7 mouse cellular contexts compared by ENCODE assay signal in genomic region chr14:51090077-51090781, GRCm38 (mm10). TPM values are rescaled to one million over a fixed set of nuclear protein-coding genes. Genes with fewer than 3 reads are reported as not detected.
DNase-seq lines count a peak whose midpoint lies in the region; ATAC-seq lines count a peak whose summit lies in the region.

No protein-coding gene starts in this region.

- no peaks in the 10 kb centered on the region for H3K9me3 ChIP-seq in intestine, embryonic 16.5 days (ENCODE audit: control insufficient read depth, low read length)
- no peaks in the 10 kb centered on the region for H3K9me3 ChIP-seq in midbrain, embryonic 10.5 days (replicated peaks)

- peak; percentile 46 for ATAC-seq in intestine, embryonic 16.5 days

- H3K36me3 ChIP-seq in intestine, embryonic 16.5 days (ENCODE audit: control insufficient read depth, insufficient read depth, low read length), result no peaks in the 10 kb centered on the region
- H3K36me3 ChIP-seq in midbrain, embryonic 10.5 days, result no peaks in the 10 kb centered on the region

- H3K27me3 ChIP-seq in intestine, embryonic 16.5 days (replicated peaks; ENCODE audit: control insufficient read depth, insufficient read depth, low read length), result no peaks in the 10 kb centered on the region
- peaks cover 25% of the 10 kb centered on the region for H3K27me3 ChIP-seq in midbrain, embryonic 10.5 days (ENCODE audit: low read depth, poor library complexity, severe bottlenecking)

- peak overlapping the region; percentile 75 for H3K4me3 ChIP-seq in intestine, embryonic 16.5 days (ENCODE audit: low read length)
- peak overlapping the region; percentile 67 for H3K4me3 ChIP-seq in midbrain, embryonic 10.5 days

- peak overlapping the region; percentile 73 for H3K9ac ChIP-seq in intestine, embryonic 16.5 days (ENCODE audit: low read depth, low read length)

- H3K4me2 ChIP-seq in intestine, embryonic 16.5 days (ENCODE audit: low read depth, low read length), result peak overlapping the region; percentile 70

- H3K27ac ChIP-seq in intestine, embryonic 16.5 days (ENCODE audit: low read length), result peak overlapping the region; percentile 85
- H3K27ac ChIP-seq in midbrain, embryonic 10.5 days (replicated peaks), result peak overlapping the region; percentile 84

- under 1% methylated on average over 27 of the region's 27 CpGs for WGBS in intestine, embryonic 16.5 days
- under 1% methylated on average over 27 of the region's 27 CpGs for WGBS in midbrain, embryonic 10.5 days

- DNase-seq in adrenal gland, adult 18-20 months (ENCODE audit: low spot score in 2 of 2), result peak; percentile 85 to 92
- peak; percentile 96 for DNase-seq in embryo, embryonic 10.5 days (ENCODE audit: low spot score)
- peak; percentile 75 for DNase-seq in gastrocnemius, postnatal 25 days
- DNase-seq in left cerebral cortex, postnatal 36 days (ENCODE audit: low spot score in 2 of 2), result peak; percentile 76 to 83
- DNase-seq in midbrain, embryonic 10.5 days (ENCODE audit: low spot score), result peak; percentile 86
- DNase-seq in skeletal muscle tissue, adult 2 months (ENCODE audit: low read depth, low spot score), result peak; percentile 85

- intact Hi-C loops in left cerebral cortex, postnatal 36 days (cut with DNase I), result loop anchor here (10.0 kb wide), 1 partner anchor 1165 kb away; the partner anchor contains the start of gene Chd8

- H3K4me1 ChIP-seq in intestine, embryonic 16.5 days (ENCODE audit: control insufficient read depth, insufficient read depth, low read length), result peaks cover 13% of the 10 kb centered on the region; the same call in 1 of the 2 replicates
- H3K4me1 ChIP-seq in midbrain, embryonic 10.5 days, result peaks cover 7% of the 10 kb centered on the region; the same call in 1 of the 2 replicates

RNA-seq across cellular contexts. Expression of gene Rnase4, which starts 0.6 kb away (rescaled TPM):
- 10 to 100 TPM; 44.8 to 61.9 TPM for total RNA-seq in adrenal gland, adult 18-20 months (2021)
- total RNA-seq in gastrocnemius, postnatal 25 days (2021), result 10 to 100 TPM; 30.5 to 40.6 TPM
- polyA plus RNA-seq in intestine, embryonic 16.5 days (2015; fragmentation: Nextera tagmentation; extraction: Ambion mirVana), result 288 and 336 TPM in 2 replicates
- 10 to 100 TPM; 17.8 to 19.3 TPM for total RNA-seq in left cerebral cortex, postnatal 36 days (2021)
- 8.2 and 9.5 TPM in 2 replicates for polyA plus RNA-seq in midbrain, embryonic 10.5 days (2016; fragmentation: Nextera tagmentation; extraction: Ambion mirVana)

RNA-seq across cellular contexts. Expression of gene Ang, which starts 0.7 kb away (rescaled TPM):
- 1 to 10 TPM; 4.9 to 9.2 TPM for total RNA-seq in adrenal gland, adult 18-20 months (2021)
- 1 to 10 TPM; 1.6 to 4.2 TPM for total RNA-seq in gastrocnemius, postnatal 25 days (2021)
- polyA plus RNA-seq in intestine, embryonic 16.5 days (2015; fragmentation: Nextera tagmentation; extraction: Ambion mirVana), result 76.1 and 85.7 TPM in 2 replicates
- total RNA-seq in left cerebral cortex, postnatal 36 days (2021), result 1 to 10 TPM; 3.6 to 5.3 TPM
- polyA plus RNA-seq in midbrain, embryonic 10.5 days (2016; fragmentation: Nextera tagmentation; extraction: Ambion mirVana), result 1.7 and 2.2 TPM in 2 replicates

RNA-seq across cellular contexts. Expression of gene Olfr750, which starts 16.0 kb away (rescaled TPM):
- under 1 TPM in 1 of 2 experiments, not detected in 1; 0.03 TPM for total RNA-seq in adrenal gland, adult 18-20 months (2021)
- not detected for total RNA-seq in gastrocnemius, postnatal 25 days (2021)
- not detected in 2 replicates for polyA plus RNA-seq in intestine, embryonic 16.5 days (2015; fragmentation: Nextera tagmentation; extraction: Ambion mirVana)
- total RNA-seq in left cerebral cortex, postnatal 36 days (2021), result not detected
- polyA plus RNA-seq in midbrain, embryonic 10.5 days (2016; fragmentation: Nextera tagmentation; extraction: Ambion mirVana), result not detected in 2 replicates

RNA-seq across cellular contexts. Expression of gene Eddm3b, which starts 24.0 kb away (rescaled TPM):
- not detected for total RNA-seq in adrenal gland, adult 18-20 months (2021)
- total RNA-seq in gastrocnemius, postnatal 25 days (2021), result not detected
- not detected in 2 replicates for polyA plus RNA-seq in intestine, embryonic 16.5 days (2015; fragmentation: Nextera tagmentation; extraction: Ambion mirVana)
- not detected for total RNA-seq in left cerebral cortex, postnatal 36 days (2021)
- 0.16 TPM in 1 of 2 replicates, not detected in the other for polyA plus RNA-seq in midbrain, embryonic 10.5 days (2016; fragmentation: Nextera tagmentation; extraction: Ambion mirVana)

RNA-seq across cellular contexts. Expression of gene Rnase12, which starts 32.8 kb away (rescaled TPM):
- not detected for total RNA-seq in adrenal gland, adult 18-20 months (2021)
- not detected for total RNA-seq in gastrocnemius, postnatal 25 days (2021)
- 0.37 and 0.54 TPM in 2 replicates for polyA plus RNA-seq in intestine, embryonic 16.5 days (2015; fragmentation: Nextera tagmentation; extraction: Ambion mirVana)
- not detected for total RNA-seq in left cerebral cortex, postnatal 36 days (2021)
- not detected in 2 replicates for polyA plus RNA-seq in midbrain, embryonic 10.5 days (2016; fragmentation: Nextera tagmentation; extraction: Ambion mirVana)

Comparison
In these comparisons a context has a peak if more than half of its experiments do, and no peak if none do; other contexts are left out.
1. Peak in every context shown above with its lines: DNase-seq, ATAC-seq, H3K4me3 ChIP-seq and H3K27ac ChIP-seq.